Mouse (Mus musculus) hindbrain, embryonic 14.5 days (tissue): Measurements from ENCODE around the gene Hsf2bp. TPM values are rescaled to one million over a fixed set of nuclear protein-coding genes. Genes with fewer than 3 reads are reported as not detected.

ENCODE experiments used
- ATAC-seq: fragments of 200-750 bp; cut with Nextera tagmentation; 2 replicates; pipeline ENCODE4 v1.8.0; 2017; ENCODE audit warnings: moderate number of reproducible peaks, mild to moderate bottlenecking, moderate TSS enrichment, moderate library complexity; ENCODE audit not compliant: low FRiP score
- DNase-seq: peaks from one replicate; pipeline ENCODE4 v3.0.0-alpha.2; 2015; ENCODE audit warnings: low spot score
- H3K27ac ChIP-seq: fragments of 300-500 bp; sonication (generic); 2 replicates; pipeline ENCODE4 v1.5.1; 2014; ENCODE audit warnings: mild to moderate bottlenecking, moderate library complexity
- H3K27me3 ChIP-seq: fragments of 300-500 bp; sonication (generic); 2 replicates; pipeline ENCODE4 v1.6.1; 2014; ENCODE audit warnings: mild to moderate bottlenecking, low read length, mixed read lengths; ENCODE audit not compliant: control insufficient read depth, insufficient read depth
- H3K36me3 ChIP-seq: fragments of 300-500 bp; sonication (generic); replicated peaks from 2 replicates; pipeline ENCODE4 v1.6.1; 2014; ENCODE audit not compliant: control insufficient read depth, insufficient read depth
- H3K4me1 ChIP-seq: fragments of 300-500 bp; sonication (generic); replicated peaks from 2 replicates; pipeline ENCODE4 v1.6.1; 2014; ENCODE audit warnings: antibody characterized with exemption, low read length, mixed read lengths; ENCODE audit not compliant: control insufficient read depth, insufficient read depth
- H3K4me2 ChIP-seq: fragments of 300-500 bp; sonication (generic); replicated peaks from 2 replicates; pipeline ENCODE4 v1.6.1; 2014; ENCODE audit warnings: mild to moderate bottlenecking, moderate library complexity
- H3K4me3 ChIP-seq: fragments of 300-500 bp; sonication (generic); replicated peaks from 2 replicates; pipeline ENCODE4 v1.5.1; 2014; ENCODE audit warnings: mild to moderate bottlenecking, low read length
- H3K9ac ChIP-seq: fragments of 300-500 bp; sonication (generic); 2 replicates; pipeline ENCODE4 v1.6.1; 2014
- H3K9me3 ChIP-seq: fragments of 300-500 bp; sonication (generic); 2 replicates; pipeline ENCODE4 v1.6.1; 2016; ENCODE audit warnings: low read length; ENCODE audit not compliant: control insufficient read depth
- WGBS: fragments of 180-500 bp; shearing (Covaris S2); extraction: QIAGEN DNeasy Blood & Tissue Kit; methylation state at CpG from one replicate; pipeline ENCODE4 v1.1.7; 2014; 5-methylcytosine and 5-hydroxymethylcytosine counted together
- polyA plus RNA-seq: library from polyadenylated mRNA; unstranded; fragments of >200 nt; fragmentation: Nextera tagmentation; extraction: Ambion mirVana; gene quantifications from 2 replicates; pipeline ENCODE4 v1.2.1, GENCODE M21; 2014

Hsf2bp gene
- polyA plus RNA-seq, 1 experiment from 2014 or later: 0.82 TPM

GRCm38 (mm10) chr17:31929844-31930715 is 106.1 kb downstream of the Hsf2bp start:
- no peak overlapping the region for H3K27ac ChIP-seq
- no peak overlapping the region for H3K4me2 ChIP-seq
- no peak overlapping the region for H3K4me3 ChIP-seq
- 58% methylated on average over 13 of the region's 13 CpGs for WGBS
- H3K9me3 ChIP-seq: no peaks in the 10 kb centered on the region
- H3K27me3 ChIP-seq: no peaks in the 10 kb centered on the region
- 0 out of 2 replicates have a peak, but pooled peaks cover 3% of the 10 kb centered on the region for H3K4me1 ChIP-seq
- H3K9ac ChIP-seq: no peak overlapping the region
- ATAC-seq (no peak), DNase-seq (no peak)
- H3K36me3 ChIP-seq: no peaks in the 10 kb centered on the region

- H3K9me3 ChIP-seq: no peaks in the 10 kb centered on the region
- H3K4me3 ChIP-seq: no peak overlapping the region
- no peaks in the 10 kb centered on the region for H3K36me3 ChIP-seq
- H3K27ac ChIP-seq: no peak overlapping the region
- DNase-seq: no peak
- no peaks in the 10 kb centered on the region for H3K27me3 ChIP-seq
- 90% methylated on average over 6 of the region's 6 CpGs for WGBS
- 0 out of 2 replicates have a peak, but pooled peaks cover 3% of the 10 kb centered on the region for H3K4me1 ChIP-seq
- ATAC-seq: no peak
- no peak overlapping the region for H3K4me2 ChIP-seq
- no peak overlapping the region for H3K9ac ChIP-seq
These were observed 107.1 kb downstream of the Hsf2bp start for GRCm38 (mm10) chr17:31929032-31929431.

GRCm38 (mm10) chr17:31927895-31928626 is 108.1 kb downstream of the Hsf2bp start:
- ATAC-seq: no peak
- 0 out of 2 replicates have a peak, but pooled peaks cover 3% of the 10 kb centered on the region for H3K4me1 ChIP-seq
- DNase-seq: no peak
- no peak overlapping the region for H3K27ac ChIP-seq
- H3K9me3 ChIP-seq: no peaks in the 10 kb centered on the region
- H3K36me3 ChIP-seq: no peaks in the 10 kb centered on the region
- no peak overlapping the region for H3K4me2 ChIP-seq
- 88% methylated on average over 10 of the region's 10 CpGs for WGBS
- no peak overlapping the region for H3K4me3 ChIP-seq
- H3K27me3 ChIP-seq: no peaks in the 10 kb centered on the region
- no peak overlapping the region for H3K9ac ChIP-seq

GRCm38 (mm10) chr17:31924229-31924628 is 111.9 kb downstream of the Hsf2bp start:
- H3K9me3 ChIP-seq: no peaks in the 10 kb centered on the region
- H3K4me3 ChIP-seq: no peak overlapping the region
- no peaks in the 10 kb centered on the region for H3K4me1 ChIP-seq
- 50% methylated on average over 4 of the region's 4 CpGs for WGBS
- no peaks in the 10 kb centered on the region for H3K36me3 ChIP-seq
- H3K4me2 ChIP-seq: no peak overlapping the region
- H3K27me3 ChIP-seq: no peaks in the 10 kb centered on the region
- no peak for DNase-seq
- H3K9ac ChIP-seq: no peak overlapping the region
- H3K27ac ChIP-seq: no peak overlapping the region
- no peak for ATAC-seq

GRCm38 (mm10) chr17:31923310-31923970 is 112.7 kb downstream of the Hsf2bp start:
- Histone ChIP-seq H3K4me2 (no peak overlapping the region), H3K36me3 (no peaks in the 10 kb centered on the region), H3K9ac (no peak overlapping the region), H3K4me3 (no peak overlapping the region), H3K27me3 (no peaks in the 10 kb centered on the region), H3K9me3 (no peaks in the 10 kb centered on the region), H3K27ac (no peak overlapping the region), H3K4me1 (no peaks in the 10 kb centered on the region)
- ATAC-seq (no peak), DNase-seq (no peak)
- 73% methylated on average over 7 of the region's 7 CpGs for whole genome bisulfite sequencing

- no peaks in the 10 kb centered on the region for H3K36me3 ChIP-seq
- H3K9me3 ChIP-seq: no peaks in the 10 kb centered on the region
- H3K4me1 ChIP-seq: no peaks in the 10 kb centered on the region
- WGBS: 40% methylated on average over 9 of the region's 9 CpGs
- ATAC-seq: no peak
- no peak overlapping the region for H3K9ac ChIP-seq
- no peak overlapping the region for H3K27ac ChIP-seq
- no peak for DNase-seq
- no peak overlapping the region for H3K4me2 ChIP-seq
- no peak overlapping the region for H3K4me3 ChIP-seq
- H3K27me3 ChIP-seq: no peaks in the 10 kb centered on the region
These were observed 115.5 kb downstream of the Hsf2bp start for GRCm38 (mm10) chr17:31920589-31921190.

- 84% methylated on average over 7 of the region's 7 CpGs for WGBS
- Histone ChIP-seq H3K36me3 (no peaks in the 10 kb centered on the region), H3K9me3 (no peaks in the 10 kb centered on the region), H3K4me1 (no peaks in the 10 kb centered on the region), H3K9ac (no peak overlapping the region), H3K27ac (no peak overlapping the region), H3K4me3 (no peak overlapping the region), H3K4me2 (no peak overlapping the region), H3K27me3 (no peaks in the 10 kb centered on the region)
- ATAC-seq: no peak
- no peak for DNase-seq
These were observed 116.5 kb downstream of the Hsf2bp start for GRCm38 (mm10) chr17:31919599-31919998.

GRCm38 (mm10) chr17:31918374-31918773 is 117.8 kb downstream of the Hsf2bp start:
- H3K9ac ChIP-seq: no peak overlapping the region
- H3K4me2 ChIP-seq: no peak overlapping the region
- H3K36me3 ChIP-seq: no peaks in the 10 kb centered on the region
- peaks cover under 1% of the 10 kb centered on the region; the same call in 1 of the 2 replicates for H3K4me1 ChIP-seq
- no peaks in the 10 kb centered on the region for H3K27me3 ChIP-seq
- DNase-seq (no peak), ATAC-seq (no peak)
- no peaks in the 10 kb centered on the region for H3K9me3 ChIP-seq
- no peak overlapping the region for H3K4me3 ChIP-seq
- no peak overlapping the region for H3K27ac ChIP-seq
- 95% methylated on average over 8 of the region's 8 CpGs for WGBS

GRCm38 (mm10) chr17:31916461-31916775 is 119.7 kb downstream of the Hsf2bp start:
- ATAC-seq: no peak
- 73% methylated on average over 6 of the region's 6 CpGs for WGBS

More at GRCm38 (mm10) chr17:31916461-31916775, 119.7 kb downstream of the Hsf2bp start:
- Histone ChIP-seq H3K4me1 (peaks cover 8% of the 10 kb centered on the region; the same call in 1 of the 2 replicates), H3K27me3 (no peaks in the 10 kb centered on the region), H3K9ac (no peak overlapping the region), H3K4me2 (no peak overlapping the region), H3K36me3 (no peaks in the 10 kb centered on the region), H3K27ac (no peak overlapping the region), H3K4me3 (no peak overlapping the region), H3K9me3 (no peaks in the 10 kb centered on the region)
- no peak for DNase-seq
